Mouse (Mus musculus) thymus, adult 2 months (tissue): ENCODE measurements around the gene Srpx.

Experiments
- CTCF ChIP-seq: fragments of 200-500 bp; IDR thresholded peaks from 2 replicates; pipeline ENCODE4 v1.5.1; 2012; ENCODE audit warnings: mild to moderate bottlenecking, control low read depth, low read length, moderate library complexity, borderline replicate concordance; ENCODE audit not compliant: control insufficient read depth, poor library complexity, insufficient read depth; ENCODE audit errors: extremely low read depth
- POLR2A ChIP-seq: fragments of 200-500 bp; IDR thresholded peaks from 2 replicates; pipeline ENCODE4 v1.6.1; 2012; ENCODE audit warnings: mild to moderate bottlenecking, low read length, control low read depth, moderate library complexity; ENCODE audit not compliant: control insufficient read depth, poor library complexity, insufficient read depth; ENCODE audit errors: extremely low read depth

DNA sequence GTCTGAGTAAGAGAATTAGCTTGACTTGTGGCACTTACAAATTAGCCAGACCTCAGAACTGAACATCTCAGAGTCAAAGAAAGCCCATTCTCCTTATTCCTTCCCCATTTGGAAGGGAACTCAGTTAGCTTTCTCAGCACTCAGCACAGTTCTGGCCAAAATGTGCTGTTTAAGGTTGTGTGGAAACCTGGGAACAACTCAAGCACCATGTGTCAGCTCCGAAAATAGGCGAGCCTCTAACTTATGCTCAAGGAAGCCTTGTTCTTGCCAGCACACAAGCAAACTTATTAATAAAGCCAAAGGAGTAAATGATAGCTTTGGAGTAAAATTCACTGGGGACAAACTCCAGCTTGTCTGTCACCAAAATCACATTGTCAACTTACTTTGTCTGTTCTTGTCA lies 54.1 kb downstream of the Srpx start:
- no peak for TF ChIP-seq POLR2A
- TF ChIP-seq CTCF = no peak
